Mouse (Mus musculus): ENCODE data around the gene Zfp568.

GRCm38 (mm10) chr7:29942740-29943139 lies 41.0 kb upstream of the Zfp568 start:
- TF ChIP-seq POLR2A (IDR thresholded peaks at IDR 0.05; ENCODE audit: control insufficient read depth, low read depth, low read length): no peak
- TF ChIP-seq CTCF (IDR thresholded peaks at IDR 0.05; ENCODE audit: control insufficient read depth, insufficient read depth, insufficient replicate concordance, low read depth, low read length): no peak

Data from testis, adult 2 months (tissue).